Mouse (Mus musculus): Measurements from ENCODE around the gene 9130409I23Rik.
A peak's percentile ranks its signal among the peaks of the same experiment; 100 is the strongest.

The 9130409I23Rik gene

DNA sequence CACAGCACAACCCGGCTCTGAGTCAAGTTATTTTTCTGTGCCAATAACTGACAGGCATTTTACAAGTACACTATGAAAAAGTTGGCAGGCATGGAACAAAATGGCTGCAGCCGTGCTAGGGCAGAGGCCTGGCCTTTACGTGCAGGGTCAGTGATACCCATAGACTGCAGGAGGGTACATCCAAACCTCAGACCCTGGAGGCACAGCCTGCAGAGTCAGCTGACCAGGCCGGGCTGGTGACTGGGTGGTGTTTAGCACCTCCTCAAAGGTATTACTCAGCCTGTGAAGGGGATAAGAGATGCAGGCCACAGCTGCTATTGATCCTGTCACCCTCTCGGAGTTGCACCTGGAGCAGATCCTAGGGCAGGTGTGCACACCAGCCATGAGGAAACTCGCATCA, at the start of gene 9130409I23Rik:
TSS of gene 9130409I23Rik (plus strand) at position 301 of the 400 bp plus-strand sequence.
- no peak for DNase-seq (ENCODE audit: low spot score in 2 of 2)

DNA sequence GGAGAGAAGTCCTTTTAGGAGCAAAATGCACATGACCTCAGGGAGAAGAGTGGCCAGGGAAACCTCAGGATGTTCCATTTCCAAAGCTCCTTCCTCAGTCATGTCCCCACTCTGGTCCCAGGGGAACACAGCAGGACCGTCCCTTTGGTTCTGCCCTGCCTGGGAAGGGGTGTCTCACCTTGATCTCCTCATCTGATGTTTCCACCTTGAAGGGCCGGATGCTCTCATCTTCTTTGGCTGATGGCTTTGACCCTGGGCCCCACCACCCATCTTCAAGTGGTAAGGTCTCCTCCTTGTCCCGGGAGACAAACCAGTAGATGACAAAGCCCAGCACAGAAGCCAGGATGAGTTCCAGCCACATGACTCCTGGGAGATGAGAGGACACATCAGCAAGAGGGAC, 49.4 kb upstream of the 9130409I23Rik start:
- no peak for DNase-seq (ENCODE audit: low spot score in 2 of 2)

DNA sequence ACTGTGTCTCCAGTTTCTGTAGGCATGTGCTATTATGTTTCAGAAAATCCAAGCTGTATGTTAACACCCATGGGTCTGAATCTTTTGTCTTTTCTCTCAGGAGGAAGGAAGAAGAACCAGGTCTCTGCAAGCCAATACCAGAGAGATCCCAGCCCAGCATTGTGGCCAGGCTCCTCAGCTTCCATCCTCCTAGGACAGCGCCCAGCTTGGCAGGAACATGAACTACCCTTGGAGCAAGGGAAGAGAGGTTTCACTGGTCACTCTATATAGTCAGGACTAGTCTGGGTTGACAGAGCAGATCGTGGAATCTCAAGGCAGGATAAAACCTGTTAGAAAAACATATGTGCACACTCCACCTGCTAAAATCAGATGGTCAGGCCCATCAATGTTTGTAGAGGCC, 47.2 kb upstream of the 9130409I23Rik start:
- DNase-seq (ENCODE audit: low spot score in 2 of 2): no peak

DNA sequence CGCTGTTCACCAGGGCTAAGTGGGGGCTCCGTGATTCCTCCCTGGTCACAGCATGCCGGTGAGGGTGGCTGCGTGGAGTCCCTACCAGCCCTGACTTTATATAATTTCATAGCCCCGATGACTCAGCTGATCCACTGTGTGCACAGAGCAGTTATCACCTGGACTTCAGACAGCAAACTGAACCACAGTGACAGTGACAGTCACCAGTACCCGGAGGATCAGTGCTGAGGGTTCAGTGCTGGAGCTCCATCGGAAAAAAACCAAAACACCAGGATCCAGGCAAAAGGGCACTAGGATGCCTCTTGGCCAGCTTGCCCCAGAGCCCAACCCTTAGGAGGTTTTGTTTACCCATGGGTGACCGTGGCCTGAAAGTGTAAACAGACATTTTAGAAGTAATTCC, 45.7 kb upstream of the 9130409I23Rik start:
- no peak for DNase-seq (ENCODE audit: low spot score in 2 of 2)

DNA sequence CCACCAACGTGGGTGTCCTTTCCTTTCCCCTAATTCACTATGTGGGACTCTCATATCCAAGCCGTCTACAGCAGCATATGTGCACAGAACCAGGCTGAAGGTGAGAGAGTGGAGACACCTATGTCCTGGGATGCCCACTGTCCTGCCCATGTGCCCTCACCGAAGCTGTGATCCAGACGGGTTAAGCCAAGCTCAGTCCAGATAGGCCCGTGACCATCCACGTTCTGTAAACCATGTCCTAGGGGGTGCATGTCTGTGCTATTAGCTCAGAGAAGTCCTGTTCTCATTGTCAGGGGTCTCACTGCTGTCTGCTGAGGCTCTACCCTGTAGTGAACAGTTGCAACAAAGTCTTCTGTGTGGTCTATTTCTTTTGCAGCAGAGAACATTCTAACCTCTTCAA, 43.2 kb upstream of the 9130409I23Rik start:
- no peak for DNase-seq (ENCODE audit: low spot score in 2 of 2)

DNA sequence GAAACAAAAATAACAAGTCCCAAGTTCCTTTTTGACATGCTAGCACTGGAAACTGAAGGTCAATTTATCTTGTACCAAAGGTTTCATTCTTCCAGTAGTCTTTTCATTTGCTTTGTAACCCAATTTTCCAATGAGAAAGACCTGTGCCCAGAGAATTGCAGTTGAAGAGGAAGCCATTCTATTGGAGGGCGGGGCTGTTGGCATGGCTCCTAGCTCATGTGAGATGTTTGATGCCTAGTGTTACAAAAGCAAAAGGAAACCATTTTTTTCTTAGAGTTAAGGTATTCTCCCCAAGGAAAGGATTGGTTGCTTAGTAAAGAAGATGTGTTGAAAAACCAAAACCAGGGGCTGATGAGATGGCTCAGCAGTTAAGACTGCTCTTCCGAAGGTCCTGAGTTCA, 42.8 kb upstream of the 9130409I23Rik start:
- peak in 1 of 2 experiments; percentile 62 for DNase-seq (ENCODE audit: low spot score in 2 of 2)

DNA sequence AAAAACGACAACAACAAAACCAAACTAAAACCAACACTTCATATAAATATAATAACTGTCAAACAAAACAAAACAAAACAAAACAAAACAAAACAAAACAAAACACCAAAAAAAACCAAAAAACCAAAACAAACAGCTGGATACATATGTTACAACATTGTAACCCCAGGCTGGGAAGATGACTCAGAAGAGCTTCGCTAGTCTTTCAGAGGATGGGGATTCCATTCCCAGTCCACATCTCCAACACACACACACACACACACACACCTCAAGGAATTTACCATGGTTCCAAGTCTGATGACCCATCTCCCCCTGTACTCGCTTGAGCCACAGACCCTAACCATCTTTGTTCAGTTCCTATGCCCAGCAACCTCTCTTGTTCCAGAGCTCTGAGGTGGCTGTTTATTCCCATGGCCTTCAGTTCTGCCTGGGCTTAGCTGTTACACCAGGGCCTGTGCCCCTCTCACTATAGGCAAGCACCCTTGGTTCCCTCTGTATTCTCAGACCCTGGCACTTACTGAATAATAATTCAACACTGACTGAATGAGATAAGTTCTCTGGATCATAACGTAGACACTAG, 41.9 kb upstream of the 9130409I23Rik start:
- DNase-seq (ENCODE audit: low spot score in 2 of 2): no peak

DNA sequence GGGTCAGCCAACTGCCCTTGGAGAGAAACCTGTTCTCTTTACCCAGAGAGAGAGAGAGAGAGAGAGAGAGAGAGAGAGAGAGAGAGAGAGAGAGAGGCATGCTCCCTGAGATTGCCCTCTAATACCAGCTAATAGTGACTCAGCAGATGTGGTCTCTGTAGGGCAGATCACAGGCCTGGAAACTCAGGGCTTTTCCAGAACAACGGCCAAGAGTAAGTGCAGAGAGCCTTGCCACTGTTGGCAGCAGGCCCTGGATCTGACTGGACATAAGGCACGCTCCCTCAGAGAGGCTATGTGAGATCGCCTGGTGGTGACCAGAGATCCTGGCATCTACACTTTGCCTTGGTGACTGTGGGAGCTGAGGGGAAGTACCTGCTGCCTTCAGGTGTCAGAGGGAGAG, 41.3 kb upstream of the 9130409I23Rik start:
- DNase-seq (ENCODE audit: low spot score in 2 of 2): peak; percentile 70 to 83

DNA sequence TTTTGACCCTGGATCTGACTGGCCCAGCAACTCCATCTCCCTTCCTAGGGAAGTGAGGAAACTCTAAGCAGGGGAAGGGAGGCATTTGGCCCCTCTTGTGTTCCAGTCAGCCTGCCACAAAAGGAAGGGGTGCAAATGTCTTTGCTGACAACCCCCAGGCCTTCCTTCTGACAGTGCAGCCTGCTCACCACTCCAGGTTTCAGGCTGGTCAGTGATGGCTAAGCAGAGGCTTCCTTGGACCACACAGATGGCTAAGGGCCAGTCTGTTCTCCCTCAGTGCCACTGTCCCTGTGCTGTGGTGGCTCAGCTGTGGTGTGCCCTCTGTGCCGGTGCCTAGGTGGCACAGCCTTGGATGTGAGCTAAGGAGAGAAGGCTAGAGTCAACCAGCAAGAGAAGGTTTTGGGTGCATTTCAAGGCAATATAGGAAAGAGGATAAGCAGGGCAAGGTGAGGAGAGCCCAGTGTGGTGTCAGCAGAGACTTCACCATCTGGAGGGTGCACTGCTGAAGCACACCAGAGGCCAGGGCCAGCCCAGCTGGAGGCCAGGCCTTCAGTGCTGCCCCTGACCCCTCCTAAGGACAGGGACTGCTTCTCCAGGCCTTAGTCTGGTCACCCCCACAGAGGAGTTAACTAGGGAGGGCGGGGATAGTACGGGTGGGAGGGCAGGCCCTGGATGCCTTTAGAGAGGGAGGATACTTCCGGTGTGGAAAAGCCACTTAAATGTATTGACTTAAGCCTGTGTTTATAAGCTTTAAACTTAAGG, 40.7 kb upstream of the 9130409I23Rik start:
- no peak for DNase-seq (ENCODE audit: low spot score in 2 of 2)

DNA sequence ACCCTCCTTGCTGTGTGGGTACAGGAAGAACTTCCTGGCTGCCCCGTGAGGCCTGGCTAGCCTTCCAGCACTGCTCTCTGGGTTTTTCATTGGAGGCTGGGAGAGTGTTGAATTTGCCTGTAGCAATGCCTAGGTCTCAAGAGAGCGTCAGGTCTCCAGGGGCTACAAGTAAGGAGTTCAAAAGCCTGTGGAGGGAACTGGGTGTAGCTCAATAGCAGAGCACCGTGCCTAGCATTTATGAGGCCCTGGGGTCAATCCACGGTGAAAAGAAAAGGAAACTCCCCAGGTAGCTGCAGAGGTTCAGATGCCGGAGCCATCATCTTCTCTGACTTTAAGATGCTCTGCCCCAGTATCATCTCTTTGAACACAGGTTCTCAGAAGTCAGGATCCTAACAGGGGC, 39.4 kb upstream of the 9130409I23Rik start:
- DNase-seq (ENCODE audit: low spot score in 2 of 2): no peak

DNA sequence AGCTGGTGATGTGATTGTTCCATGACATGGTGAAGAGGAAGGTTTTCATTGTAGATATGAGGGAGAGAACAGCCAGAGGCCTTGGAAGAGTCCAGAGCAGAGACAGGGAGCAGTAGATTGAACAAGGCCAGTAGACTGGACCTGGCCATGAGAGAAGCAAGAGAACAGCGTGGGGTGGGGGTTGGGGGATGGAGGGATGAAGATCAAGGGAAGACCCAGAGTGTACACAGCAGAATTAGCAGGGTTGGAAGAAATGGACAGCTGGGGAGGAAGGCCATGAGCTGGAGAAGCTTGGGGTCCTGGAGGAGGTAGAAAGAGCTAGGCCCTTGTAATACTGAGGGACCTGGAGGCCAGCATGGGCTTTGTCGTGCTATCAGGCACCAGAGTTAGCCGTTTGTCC, 38.6 kb upstream of the 9130409I23Rik start:
- no peak for DNase-seq (ENCODE audit: low spot score in 2 of 2)

DNA sequence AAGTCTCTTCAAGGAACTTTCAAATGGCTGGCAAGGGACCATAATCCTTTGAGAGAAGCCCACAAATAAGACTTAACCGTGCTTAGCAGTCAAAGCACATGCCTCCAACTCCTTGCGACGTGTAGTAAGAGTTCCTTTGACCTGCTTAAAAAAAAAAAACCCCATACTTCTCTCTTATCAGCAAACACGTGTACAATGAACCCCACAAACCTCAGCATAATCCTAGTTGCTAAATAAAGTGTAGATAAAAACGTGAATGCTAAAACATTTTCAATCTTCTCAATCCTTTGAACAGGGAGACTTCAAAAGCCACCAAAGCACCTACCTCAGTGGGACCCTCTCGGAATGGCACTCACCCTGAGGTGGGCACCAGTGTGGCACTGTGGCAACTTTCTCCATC, 37.6 kb upstream of the 9130409I23Rik start:
- no peak for DNase-seq (ENCODE audit: low spot score in 2 of 2)

DNA sequence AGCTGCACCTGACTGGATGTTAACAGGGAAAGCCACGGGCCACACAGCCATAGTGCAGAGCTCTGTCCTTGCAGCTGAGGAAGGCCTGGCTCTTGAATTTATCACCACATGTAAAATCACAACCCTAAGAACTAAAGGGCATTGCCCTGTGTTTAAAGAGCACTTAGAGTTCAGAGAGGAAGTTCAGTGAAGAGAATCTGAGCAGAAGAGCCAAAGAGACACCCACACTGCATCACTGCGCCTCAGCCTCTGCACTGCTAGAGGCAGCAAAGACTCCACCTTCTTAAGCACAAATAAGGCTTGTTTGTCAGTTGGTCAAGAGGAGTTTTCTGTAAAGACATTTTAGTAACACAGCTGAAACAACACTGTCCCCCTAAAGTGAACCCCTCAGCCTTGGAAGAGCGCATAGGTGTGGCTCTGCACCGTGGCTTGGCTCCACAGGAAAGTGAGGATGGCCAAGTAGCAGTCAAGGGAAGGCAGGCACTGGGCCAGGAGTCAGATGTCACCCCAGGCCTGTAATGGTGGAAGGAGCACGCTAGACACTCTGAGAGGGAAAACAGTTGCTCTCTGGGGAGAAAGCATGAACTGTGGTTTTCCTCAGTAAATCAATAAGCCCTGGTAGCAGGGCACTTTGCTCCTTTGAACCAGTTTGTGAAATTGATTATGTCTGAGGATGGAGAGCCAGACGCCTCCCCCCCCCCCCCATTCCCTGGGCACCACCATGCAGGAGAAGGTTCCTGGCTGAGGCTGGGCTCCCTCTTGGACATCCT, 36.1 kb upstream of the 9130409I23Rik start:
- DNase-seq (ENCODE audit: low spot score in 2 of 2): peak; percentile 70 to 84

DNA sequence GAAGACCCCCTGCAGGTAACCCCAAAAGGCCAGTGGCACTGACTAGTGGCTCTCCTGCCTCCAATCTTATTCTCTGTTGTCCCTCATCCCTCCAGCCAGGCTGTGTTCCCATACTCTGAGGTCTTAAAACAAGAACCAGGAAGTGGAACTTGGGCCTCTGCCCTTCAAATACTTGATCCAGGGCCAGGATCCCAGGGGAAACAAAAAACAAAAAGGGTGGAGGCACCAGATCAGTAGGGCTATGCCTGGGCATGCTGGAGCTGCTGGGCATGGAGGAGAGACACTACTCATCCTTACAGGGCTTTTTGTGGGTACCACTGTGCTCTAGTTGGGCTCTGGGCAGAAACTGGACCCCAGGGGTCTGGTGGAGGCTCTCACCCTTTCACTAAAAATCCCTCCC, 35.5 kb upstream of the 9130409I23Rik start:
- DNase-seq (ENCODE audit: low spot score in 2 of 2): peak; percentile 93 to 94

DNA sequence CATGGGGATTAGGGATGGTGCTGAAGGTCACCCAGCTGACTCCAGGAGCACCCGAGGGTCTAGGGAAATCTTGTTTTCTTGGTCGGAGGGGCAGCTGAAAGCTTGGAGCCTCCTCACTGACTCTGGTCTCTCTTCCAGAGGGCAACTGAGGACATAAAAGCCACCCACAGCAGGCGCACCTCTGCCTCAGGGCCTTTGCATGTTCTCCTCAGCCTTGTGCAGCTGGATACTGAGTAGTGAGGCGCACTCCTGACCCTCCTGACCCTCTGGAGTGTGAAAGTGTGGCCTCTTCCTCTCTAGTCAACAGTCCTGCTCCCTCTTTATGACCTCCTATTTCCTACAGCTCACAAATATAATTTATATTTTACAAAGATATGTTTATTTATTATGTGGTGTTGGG, 35.0 kb upstream of the 9130409I23Rik start:
- DNase-seq (ENCODE audit: low spot score in 2 of 2): no peak

DNA sequence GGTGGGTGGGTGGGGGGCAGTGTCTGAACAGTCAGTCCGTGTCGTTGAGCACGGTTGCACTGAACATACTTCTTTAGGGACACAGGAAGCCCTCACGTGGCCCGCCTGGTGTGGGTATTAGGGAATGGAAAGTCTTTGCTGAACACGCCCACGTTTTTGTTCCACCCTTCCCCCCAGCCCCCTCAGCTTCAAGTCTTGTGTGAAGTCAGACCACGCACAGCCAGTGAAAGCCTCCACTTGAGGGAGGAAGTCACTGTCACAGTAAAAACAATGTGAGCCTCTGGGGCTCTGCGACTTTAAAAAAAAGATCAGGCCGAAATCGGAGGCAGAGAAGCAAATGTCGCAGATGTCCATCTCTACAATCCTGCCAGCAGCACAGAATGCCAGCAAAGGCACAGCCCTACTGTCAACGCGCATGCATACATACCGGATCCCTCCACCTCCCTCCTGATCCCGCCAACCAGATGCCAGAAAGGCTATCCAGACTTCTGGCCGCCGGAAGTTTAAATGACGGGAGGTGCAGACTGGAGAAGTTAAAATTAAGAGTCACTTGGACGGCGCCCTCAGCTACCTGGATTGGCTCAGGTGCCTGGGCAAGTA, 34.4 kb upstream of the 9130409I23Rik start:
- peak; percentile 94 to 95 for DNase-seq (ENCODE audit: low spot score in 2 of 2)

DNA sequence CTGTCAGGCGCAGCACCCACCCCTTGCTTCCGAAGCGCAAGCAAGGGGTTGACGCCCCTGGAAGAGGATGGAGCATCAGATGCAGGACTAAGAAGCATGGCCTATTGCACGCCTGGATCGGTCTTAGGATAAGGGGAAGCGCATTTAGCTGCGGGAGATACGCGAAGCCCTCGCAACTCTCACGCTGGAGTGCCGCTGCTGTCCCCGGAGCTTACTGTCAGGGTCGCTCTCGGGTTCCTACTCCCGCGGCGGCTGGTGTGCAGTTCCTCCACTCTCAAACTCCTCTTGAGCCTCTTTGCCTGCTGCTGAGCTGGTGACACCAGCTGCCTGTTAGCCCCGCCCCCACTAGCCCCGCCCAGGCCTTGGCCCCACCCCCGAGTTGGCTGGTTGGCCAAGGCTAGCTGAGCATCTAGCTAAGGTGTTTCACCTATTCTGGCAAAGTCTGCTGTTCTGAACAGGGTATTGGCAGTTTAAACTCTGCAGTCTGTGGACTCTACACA, 33.8 kb upstream of the 9130409I23Rik start:
- DNase-seq (ENCODE audit: low spot score in 2 of 2): peak; percentile 88 to 89

DNA sequence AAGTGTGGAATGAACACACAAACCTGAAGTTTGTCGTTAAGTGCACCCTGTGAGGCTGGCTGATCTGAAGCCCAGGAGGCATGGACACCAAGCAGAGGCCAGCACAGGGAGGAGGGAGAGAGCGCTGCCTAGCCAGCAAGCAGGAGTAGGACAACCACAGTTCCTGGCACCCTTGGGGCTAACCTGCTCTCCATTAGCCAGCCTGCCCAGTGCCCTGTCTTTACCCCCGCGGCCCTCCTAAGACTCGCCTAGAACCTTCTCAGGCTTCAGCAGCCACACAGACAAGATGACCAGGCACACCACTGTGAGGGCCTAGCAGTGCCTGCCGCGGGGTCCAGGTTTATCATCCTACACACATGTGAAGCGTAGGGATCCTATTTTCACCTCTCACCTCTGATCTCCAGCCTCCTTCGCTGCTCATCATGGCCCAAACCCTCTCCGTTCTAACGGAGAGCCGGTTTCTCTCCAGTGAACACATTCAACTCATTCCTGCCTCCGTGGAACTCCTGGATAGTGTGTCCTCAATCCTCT, 33.1 kb upstream of the 9130409I23Rik start:
- DNase-seq (ENCODE audit: low spot score in 2 of 2): no peak

DNA sequence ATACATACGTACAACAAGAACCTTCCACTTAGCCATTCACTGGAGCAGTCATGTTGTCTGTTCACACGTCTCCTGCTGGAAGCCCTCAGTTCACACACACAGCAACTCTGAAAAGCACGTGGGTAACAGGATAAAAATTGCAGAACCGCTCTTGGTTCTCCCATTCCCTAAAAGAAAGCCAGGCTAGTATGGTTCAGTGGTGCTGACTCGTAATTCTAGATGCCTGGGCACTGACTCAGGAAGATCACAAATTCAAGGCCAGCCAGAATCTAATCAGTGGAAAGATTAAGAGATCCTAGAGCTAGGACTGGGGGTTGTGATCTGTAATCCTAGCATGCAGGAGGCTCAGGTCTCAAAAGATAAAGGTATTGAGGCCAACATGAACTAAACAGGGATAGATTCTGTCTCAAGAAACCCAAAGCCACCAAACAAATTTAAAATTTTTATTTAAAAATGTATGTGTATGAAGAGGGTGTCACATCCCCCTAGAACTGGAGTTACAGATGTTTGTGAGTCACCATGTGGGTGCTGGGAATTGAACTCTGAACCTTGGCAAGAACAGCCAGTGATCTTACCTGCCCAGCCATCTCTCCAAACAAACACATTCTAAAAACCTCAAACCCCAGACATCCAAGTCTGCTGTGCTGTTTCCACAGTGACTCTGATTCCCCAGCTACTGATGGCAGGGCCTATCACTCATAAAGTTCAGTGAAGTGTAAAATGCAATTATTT, 30.1 kb upstream of the 9130409I23Rik start, which contains the start of gene Ephx1:
TSS of gene Ephx1 (minus strand) at position 149 of the 732 bp plus-strand sequence.
- DNase-seq (ENCODE audit: low spot score in 2 of 2): no peak

DNA sequence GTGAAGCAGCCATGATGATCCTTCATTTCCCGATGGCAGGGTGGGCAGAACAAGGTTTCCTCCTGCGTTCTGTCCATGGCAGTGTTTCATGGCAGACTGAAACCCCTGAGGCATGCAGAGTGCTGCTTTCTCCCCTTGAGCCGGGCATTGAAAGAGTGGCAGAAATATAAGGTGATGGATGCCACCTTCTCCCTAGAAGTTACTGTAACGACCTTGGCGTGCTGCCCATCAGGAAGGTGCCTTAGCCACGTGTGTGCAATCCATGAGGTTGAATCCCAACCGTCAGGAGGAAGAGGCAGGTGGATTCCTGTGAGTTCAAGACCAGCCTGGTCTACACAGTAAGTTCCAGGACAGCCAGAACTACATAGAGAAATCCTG, 29.6 kb upstream of the 9130409I23Rik start:
- DNase-seq (ENCODE audit: low spot score in 2 of 2): no peak

DNA sequence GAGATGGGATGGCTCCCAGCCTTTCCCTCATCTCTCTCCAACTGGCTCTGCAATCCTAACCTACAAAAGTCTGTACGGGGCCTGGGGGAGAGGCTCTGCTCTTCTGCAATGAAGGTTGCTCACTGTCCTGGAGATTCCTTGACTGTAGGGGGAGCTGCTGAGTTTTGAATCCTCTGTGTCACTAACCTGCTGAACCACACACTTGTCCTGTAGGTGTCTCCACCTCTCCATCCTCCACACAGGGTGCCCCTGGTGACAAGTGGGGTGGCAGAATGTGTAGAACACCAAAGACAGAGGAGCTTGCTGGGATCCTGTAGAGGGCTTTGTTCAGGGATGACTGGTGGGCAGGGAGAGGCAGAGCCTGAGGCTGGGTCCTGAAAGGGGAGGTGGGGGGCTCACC, 28.8 kb upstream of the 9130409I23Rik start:
- peak; percentile 39 to 52 for DNase-seq (ENCODE audit: low spot score in 2 of 2)

All from heart, adult 9 months (tissue).